Mouse (Mus musculus) testis, postnatal 10 days (tissue): ENCODE data around the gene Gm17190.
A peak's percentile ranks its signal among the peaks of the same experiment; 100 is the strongest.
"Not testable (repeated sequence)": the region's sequence is repeated elsewhere in the genome, so short reads cannot be mapped to it uniquely, and the experiment has no call there.

Experiments
- DNase-seq: peaks from one replicate; pipeline ENCODE4 v3.0.0; 2021; ENCODE audit warnings: low spot score

Gm17190 gene

GRCm38 (mm10) chr13:96081754-96082153 lies at the start of gene Gm17190:
Gene Gm17190 (plus strand): TSS chr13:96082054.
- DNase-seq, result not testable (repeated sequence)

DNA sequence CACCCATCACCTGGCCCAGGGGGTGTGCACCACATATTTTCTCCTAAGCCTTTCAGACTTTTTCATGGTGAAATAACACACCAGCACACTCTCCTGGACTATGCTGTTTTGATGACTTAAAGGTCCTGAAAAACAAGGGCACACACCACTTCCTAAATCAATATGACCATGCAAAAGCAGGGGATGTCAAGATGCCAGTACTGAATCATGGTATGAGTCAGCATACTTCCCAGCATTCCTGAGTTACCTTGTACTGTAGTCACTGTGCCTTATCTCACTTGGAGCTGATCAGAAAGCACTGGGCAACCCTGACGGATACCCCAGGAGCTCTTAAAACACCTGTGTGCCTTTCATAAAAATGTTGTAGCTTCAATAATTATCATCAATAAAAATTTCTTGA lies 42.3 kb upstream of the Gm17190 start:
- DNase-seq, result no peak

DNA sequence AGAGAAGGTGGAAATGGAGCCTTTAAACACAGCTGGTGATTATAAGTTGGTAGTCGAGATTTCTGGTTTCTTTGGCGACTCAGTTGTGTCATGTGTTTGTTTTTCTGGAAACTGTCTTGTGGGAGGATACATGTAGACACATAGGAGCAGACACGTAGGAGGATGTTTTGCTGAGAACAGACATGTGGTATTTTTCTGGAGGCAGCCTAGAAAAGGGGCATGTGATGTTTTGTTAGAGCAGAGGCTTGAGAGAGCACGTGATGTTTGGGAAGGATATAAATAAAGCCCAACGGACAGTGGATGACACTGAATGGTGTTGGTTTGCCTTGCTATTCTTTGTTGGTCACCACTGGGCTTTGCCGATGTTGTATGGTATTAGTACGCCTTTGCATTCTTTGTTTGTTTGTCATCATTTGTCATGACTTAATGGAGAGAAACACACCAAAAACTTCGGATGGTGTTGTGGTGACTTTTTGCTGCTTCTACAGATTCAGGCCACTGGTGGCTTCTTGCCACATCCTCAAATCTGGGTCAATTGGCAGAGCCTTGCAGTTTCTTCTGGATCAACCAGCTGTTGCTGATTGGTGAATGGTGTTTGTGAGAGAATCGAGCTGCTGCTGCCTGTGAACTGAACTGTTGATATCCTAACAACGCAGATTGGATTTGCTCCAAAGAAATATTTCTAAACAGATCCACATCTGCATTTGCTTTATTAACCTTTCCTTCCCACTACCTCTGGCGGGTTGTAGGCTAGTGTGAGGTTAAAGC lies 41.4 kb upstream of the Gm17190 start:
- DNase-seq, result no peak

DNA sequence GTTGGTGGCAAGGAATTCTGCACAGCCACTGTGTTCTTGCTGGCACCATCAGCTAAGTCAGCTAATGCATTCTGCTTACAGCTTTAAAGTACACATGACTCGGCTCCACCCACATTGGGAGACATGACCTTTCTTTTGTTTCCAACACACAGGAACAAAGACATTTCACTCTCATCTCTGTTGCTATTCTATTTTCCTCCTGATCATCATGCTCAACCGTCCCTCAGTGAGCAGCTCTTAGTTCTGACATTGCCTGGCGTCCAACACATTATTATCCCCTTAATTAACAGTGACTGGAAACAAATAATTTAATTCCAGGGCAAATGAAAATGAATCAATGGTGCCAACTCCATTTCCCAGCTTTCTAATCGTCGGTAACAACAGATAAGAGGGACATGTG lies 36.5 kb upstream of the Gm17190 start:
- DNase-seq, result no peak

- no peak for DNase-seq
These were observed 29.1 kb upstream of the Gm17190 start for GRCm38 (mm10) chr13:96052755-96053154.

DNA sequence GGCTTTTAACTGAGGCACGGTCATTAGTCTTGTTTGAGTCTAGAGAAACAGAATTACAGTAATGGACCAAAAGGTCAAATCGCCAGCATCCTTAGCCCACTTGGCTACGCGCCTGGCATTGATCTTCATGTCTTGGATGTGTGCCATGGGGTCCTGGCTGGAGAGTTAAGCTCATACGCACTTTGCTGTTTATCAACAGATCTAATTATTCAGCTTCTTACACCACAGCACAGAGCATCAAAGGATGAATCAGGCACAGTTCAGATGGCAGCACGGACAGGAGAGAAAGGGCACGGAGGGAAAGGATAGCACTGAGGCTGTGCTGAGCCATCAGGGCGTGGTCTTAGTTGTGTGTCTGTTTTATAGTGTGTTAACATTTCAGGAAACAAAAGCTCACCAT lies 8.3 kb upstream of the Gm17190 start:
- no peak for DNase-seq

DNA sequence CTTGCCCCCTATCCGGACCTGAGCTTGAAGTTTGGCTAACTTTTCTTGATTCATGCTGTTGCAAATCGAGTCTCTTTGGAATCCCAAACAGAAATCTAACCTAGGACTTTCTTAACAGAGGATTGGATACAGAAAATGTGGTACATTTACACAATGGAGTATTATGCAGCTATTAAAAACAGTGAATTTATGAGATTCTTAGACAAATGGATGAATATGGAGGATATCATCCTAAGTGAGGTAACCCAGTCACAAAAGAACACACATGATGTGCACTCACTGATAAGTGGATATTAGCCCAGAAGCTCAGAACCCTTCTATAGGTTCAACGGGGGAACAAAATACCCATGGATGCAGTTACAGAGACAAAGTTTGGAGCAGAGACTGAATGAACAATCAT lies 578 bp upstream of the Gm17190 start, which contains the start of gene Gm20075:
Gene Gm20075, minus strand, starts transcription at position 101 of the 400 bp plus-strand sequence.
- DNase-seq, result not testable (repeated sequence)

GRCm38 (mm10) chr13:96085581-96086302 lies 3.9 kb downstream of the Gm17190 start:
- no peak for DNase-seq

DNA sequence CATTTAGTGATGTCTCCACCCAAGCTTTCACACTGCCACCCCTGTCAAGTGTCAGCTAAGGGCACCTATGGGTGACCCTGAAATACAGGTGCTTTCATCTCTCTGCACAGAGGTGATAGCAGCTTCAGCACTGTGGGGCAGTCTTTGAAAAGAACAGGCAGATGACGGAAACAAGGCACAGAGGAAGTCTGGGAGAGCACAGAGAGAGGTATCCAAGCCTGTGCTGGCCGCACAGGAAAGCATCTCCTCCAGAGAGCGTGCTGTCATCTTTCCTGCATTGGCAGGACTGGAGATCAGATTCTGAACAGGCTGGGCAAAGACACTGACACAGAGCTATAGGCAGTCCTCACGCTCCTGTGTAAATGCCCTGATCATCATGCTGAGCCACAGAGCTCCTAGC lies 9.1 kb downstream of the Gm17190 start:
- no peak for DNase-seq

- DNase-seq, result no peak
These were observed 24.5 kb downstream of the Gm17190 start for GRCm38 (mm10) chr13:96106367-96106766.

DNA sequence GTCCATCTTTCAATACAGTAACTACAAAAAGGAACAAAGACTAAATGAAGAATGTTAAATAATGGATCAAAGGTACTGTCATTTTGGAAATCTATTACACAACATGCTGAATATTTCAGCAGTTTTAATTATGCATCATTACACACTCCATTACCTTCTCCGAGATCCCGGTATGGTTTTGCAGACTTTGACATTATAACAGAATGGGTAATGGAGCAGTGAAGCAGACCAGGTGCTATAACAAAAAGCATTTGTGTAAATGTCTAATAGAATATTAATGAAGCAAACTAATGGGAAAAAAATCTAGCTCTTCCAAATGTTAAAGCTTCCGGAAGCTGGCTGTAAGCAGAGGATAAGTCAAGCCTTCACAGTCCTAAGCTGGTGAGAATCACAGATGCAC lies 28.9 kb downstream of the Gm17190 start:
- DNase-seq, result no peak

GRCm38 (mm10) chr13:96112711-96113110 lies 30.9 kb downstream of the Gm17190 start:
- no peak for DNase-seq

- no peak for DNase-seq
These were observed 43.2 kb downstream of the Gm17190 start for GRCm38 (mm10) chr13:96125011-96125410.

- DNase-seq, result no peak
These were observed 44.8 kb downstream of the Gm17190 start for GRCm38 (mm10) chr13:96126669-96127068.

DNA sequence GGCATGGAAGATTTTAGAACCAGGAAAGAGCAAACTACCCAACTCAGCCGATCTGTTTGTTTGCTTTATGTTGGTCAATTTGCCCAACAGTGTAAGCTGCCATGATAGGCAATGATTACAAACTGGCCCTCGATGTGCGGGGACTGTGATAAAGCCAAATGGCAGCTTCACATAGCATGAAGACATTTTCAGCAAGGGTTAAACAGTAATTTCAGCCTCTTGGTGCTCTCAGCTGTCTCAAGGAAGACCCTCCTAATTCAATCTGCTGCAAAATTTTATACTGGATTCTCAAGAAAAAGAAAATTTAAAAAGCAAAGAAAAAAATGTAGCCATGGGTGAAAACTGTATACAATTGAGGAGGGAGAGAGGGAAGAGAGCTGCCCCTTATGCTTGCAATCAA lies 47.2 kb downstream of the Gm17190 start:
- DNase-seq, result no peak

GRCm38 (mm10) chr13:96131050-96131449 lies 49.2 kb downstream of the Gm17190 start:
- peak; percentile 42 for DNase-seq

GRCm38 (mm10) chr13:96131911-96132310 lies 50.1 kb downstream of the Gm17190 start:
- DNase-seq, result no peak

DNA sequence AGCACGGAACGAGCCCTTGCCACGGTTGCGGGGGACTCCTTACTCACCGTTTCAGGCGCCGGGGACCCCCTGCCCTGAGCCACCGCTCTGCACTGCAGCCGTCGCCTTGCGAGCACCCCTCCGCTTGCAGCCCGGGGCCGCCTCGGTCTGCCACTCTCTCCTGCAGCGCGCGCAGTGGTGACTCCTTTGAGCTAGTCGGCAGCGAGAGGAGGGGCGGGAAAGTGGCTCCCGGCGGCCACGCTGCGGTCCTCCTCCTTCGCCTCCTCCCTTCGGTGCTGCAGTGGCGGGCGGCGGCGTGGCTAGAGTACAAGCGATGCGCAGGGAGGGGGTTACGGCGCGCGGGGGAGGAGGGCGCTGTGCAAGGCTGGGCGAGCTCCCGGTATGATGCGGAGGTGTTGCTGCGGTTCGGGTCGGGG lies 50.6 kb downstream of the Gm17190 start, which contains the start of gene Sv2c:
Gene Sv2c, minus strand, starts transcription at position 177 of the 416 bp plus-strand sequence.
- DNase-seq, result peak; percentile 54
